Mouse (Mus musculus) embryonic facial prominence, embryonic 15.5 days (tissue): ENCODE data around the gene AI182371. TPM values are rescaled to one million over a fixed set of nuclear protein-coding genes. Genes with fewer than 3 reads are reported as not detected.

Experiments
- ATAC-seq: fragments of 200-750 bp; cut with Nextera tagmentation; 2 replicates; pipeline ENCODE4 v1.8.0; 2017; ENCODE audit warnings: low read depth, moderate TSS enrichment; ENCODE audit not compliant: insufficient number of reproducible peaks, low FRiP score, low TSS enrichment
- H3K27ac ChIP-seq: fragments of 300-500 bp; sonication (generic); replicated peaks from 2 replicates; pipeline ENCODE4 v1.5.1; 2015; ENCODE audit warnings: mild to moderate bottlenecking, inconsistent platforms
- H3K27me3 ChIP-seq: fragments of 300-500 bp; sonication (generic); 2 replicates; pipeline ENCODE4 v1.6.1; 2015; ENCODE audit warnings: inconsistent platforms
- H3K36me3 ChIP-seq: fragments of 300-500 bp; sonication (generic); 2 replicates; pipeline ENCODE4 v1.6.1; 2015; ENCODE audit warnings: mild to moderate bottlenecking, inconsistent platforms
- H3K4me1 ChIP-seq: fragments of 300-500 bp; sonication (generic); 2 replicates; pipeline ENCODE4 v1.6.1; 2015; ENCODE audit warnings: inconsistent platforms
- H3K4me2 ChIP-seq: fragments of 300-500 bp; sonication (generic); replicated peaks from 2 replicates; pipeline ENCODE4 v1.6.1; 2015; ENCODE audit warnings: mild to moderate bottlenecking, inconsistent platforms
- H3K4me3 ChIP-seq: fragments of 300-500 bp; sonication (generic); replicated peaks from 2 replicates; pipeline ENCODE4 v1.5.1; 2015; ENCODE audit warnings: mild to moderate bottlenecking, inconsistent platforms
- H3K9ac ChIP-seq: fragments of 300-500 bp; sonication (generic); 2 replicates; pipeline ENCODE4 v1.6.1; 2015; ENCODE audit warnings: inconsistent platforms
- H3K9me3 ChIP-seq: fragments of 300-500 bp; sonication (generic); replicated peaks from 2 replicates; pipeline ENCODE4 v1.6.1; 2016; ENCODE audit warnings: inconsistent platforms
- WGBS: fragments of 180-500 bp; shearing (Covaris S2); methylation state at CpG from one replicate; pipeline ENCODE4 v1.1.7; 2015; 5-methylcytosine and 5-hydroxymethylcytosine counted together
- polyA plus RNA-seq: library from polyadenylated mRNA; unstranded; fragments of >200 nt; fragmentation: Nextera tagmentation; extraction: Ambion mirVana; gene quantifications from 2 replicates; pipeline ENCODE4 v1.2.1, GENCODE M21; 2015

The AI182371 gene
- polyA plus RNA-seq, 1 experiment from 2014 or later, result 0.40 TPM

DNA sequence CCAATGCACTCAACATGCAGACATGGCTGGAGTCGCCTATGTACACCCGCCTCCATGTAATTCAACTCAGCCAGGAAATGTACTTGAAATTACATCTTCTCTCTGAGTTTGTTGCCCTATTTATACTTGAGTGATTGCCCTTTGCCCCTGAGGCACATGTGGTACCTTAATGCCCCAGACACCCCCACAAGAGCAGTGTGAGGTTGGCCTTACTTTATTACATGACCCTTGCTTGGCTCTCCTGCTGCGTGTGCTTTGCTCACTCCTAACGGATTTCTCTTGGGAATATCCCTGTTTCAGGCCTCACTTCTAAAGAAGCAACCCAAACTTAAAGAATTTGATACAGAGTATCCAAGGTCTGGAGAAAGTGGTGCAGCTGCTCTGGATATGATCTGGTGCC is 31.1 kb downstream of the AI182371 start:
- H3K4me1 ChIP-seq, result no peaks in the 10 kb centered on the region
- WGBS, result 72% methylated on average over 4 of the region's 4 CpGs
- ATAC-seq, result no peak
- no peak overlapping the region for H3K4me2 ChIP-seq
- H3K27ac ChIP-seq, result no peak overlapping the region
- no peak overlapping the region for H3K4me3 ChIP-seq
- H3K27me3 ChIP-seq, result no peaks in the 10 kb centered on the region
- no peak overlapping the region for H3K9ac ChIP-seq
- H3K9me3 ChIP-seq, result no peaks in the 10 kb centered on the region
- no peaks in the 10 kb centered on the region for H3K36me3 ChIP-seq

DNA sequence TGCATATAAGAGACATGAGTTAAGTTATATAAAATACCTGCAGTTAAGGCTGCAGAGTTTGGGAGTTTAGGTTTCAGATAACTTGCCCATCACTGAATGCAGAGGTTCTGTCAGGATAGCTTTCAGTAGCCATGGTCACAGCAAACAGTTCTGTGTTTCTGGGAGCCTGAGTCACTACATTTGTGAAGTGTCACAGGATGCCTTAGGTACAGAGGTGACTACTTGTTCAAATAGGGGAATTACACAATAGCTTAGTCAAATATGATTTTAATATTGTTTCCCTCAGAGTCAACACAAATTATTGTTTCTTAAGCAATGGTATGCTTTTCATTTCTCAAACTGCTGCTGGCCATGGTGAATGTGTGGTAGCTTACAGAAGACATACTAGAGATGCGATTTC is 32.2 kb downstream of the AI182371 start:
- WGBS, result 86% methylated on average over 1 of the region's 1 CpGs
- Histone ChIP-seq H3K27ac (no peak overlapping the region), H3K9me3 (no peaks in the 10 kb centered on the region), H3K4me1 (no peaks in the 10 kb centered on the region), H3K4me2 (no peak overlapping the region), H3K9ac (no peak overlapping the region), H3K36me3 (no peaks in the 10 kb centered on the region), H3K27me3 (no peaks in the 10 kb centered on the region), H3K4me3 (no peak overlapping the region)
- ATAC-seq, result no peak

DNA sequence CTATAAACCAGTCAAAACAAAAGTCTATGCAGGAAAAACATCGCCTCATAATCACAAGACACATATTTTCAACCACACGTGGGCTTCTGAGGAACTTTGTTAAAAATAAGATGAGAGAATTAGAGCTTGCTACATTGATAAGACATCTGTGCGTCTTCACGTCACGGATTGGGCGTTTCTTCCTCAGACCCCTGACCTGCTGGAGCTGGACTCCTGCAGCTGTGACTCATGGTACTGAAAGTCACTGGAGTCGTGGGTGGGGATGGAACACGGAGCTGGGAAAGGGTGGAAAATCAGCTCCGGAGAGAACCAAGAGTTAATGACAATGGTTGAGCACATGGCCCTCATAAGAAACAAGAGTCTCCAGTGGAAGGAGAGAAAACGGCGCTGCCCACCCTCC is 34.2 kb downstream of the AI182371 start:
- Histone ChIP-seq H3K9me3 (no peaks in the 10 kb centered on the region), H3K4me1 (no peaks in the 10 kb centered on the region), H3K9ac (no peak overlapping the region), H3K27me3 (no peaks in the 10 kb centered on the region), H3K4me3 (no peak overlapping the region), H3K4me2 (no peak overlapping the region), H3K27ac (no peak overlapping the region), H3K36me3 (no peaks in the 10 kb centered on the region)
- 85% methylated on average over 11 of the region's 11 CpGs for WGBS
- no peak for ATAC-seq

DNA sequence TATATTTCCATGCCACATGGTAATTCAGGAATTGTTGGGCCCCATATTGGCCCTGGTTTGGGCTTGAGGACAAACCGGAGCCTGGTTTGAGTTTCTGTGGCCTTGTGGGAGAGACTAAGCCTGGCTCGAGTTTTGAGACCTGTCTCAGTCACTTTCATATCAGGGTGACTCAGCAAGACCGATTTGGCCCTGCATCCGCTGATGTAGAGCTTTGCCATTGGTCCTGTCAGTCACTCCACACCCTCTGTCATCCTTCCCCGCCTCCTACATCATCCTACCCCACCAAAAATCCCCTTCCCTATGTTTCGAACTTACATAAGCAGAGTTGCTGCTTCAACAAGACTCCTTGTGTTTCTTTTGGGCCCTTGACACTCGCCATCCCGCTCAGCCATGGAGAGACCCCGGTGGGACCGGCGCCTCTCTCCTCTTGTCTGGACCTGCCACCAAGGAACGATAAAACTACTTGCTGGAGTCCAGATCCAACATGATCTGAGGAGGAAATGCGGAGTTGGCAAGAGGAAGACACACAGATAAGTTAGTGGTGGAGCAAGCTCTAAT is 34.7 kb downstream of the AI182371 start:
- Histone ChIP-seq H3K4me3 (no peak overlapping the region), H3K9ac (no peak overlapping the region), H3K36me3 (no peaks in the 10 kb centered on the region), H3K4me2 (no peak overlapping the region), H3K4me1 (no peaks in the 10 kb centered on the region), H3K27ac (no peak overlapping the region), H3K27me3 (no peaks in the 10 kb centered on the region), H3K9me3 (no peaks in the 10 kb centered on the region)
- 86% methylated on average over 13 of the region's 13 CpGs for WGBS
- no peak for ATAC-seq

DNA sequence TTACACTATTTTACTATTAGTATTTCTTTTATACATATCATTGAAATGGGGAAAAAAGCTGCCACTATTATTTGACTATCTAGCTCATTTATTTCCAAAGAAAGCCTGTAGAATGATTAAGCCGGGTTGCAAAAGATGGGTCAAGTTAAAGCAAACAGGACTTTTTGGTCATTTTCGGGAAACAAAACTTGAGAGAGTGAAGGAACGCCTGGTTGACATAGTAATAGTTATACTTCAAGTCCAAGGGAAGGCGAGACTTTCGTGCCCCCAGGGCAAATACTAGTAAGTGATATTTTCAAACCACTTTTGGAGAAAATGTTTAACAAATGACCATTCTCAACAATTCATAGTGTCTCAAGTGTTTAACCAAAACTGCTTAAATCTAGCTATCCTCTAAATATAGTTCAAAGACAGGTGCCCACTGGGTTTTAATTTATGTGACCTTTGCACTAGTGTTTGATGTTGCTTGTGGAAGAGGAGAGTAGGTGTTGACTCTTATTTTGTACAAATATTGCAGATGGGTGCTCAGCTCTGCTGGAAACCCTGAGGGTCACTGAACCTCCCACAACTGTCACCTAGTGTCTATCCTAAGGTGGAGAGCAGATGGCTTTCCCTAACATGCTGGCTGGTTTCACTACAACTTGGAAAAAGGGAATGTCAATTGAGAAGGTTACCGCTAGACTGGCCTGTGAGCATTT is 37.9 kb downstream of the AI182371 start:
- WGBS, result 74% methylated on average over 6 of the region's 6 CpGs
- Histone ChIP-seq H3K27ac (no peak overlapping the region), H3K4me1 (no peaks in the 10 kb centered on the region), H3K9me3 (no peaks in the 10 kb centered on the region), H3K4me2 (no peak overlapping the region), H3K4me3 (no peak overlapping the region), H3K36me3 (no peaks in the 10 kb centered on the region), H3K27me3 (no peaks in the 10 kb centered on the region), H3K9ac (no peak overlapping the region)
- ATAC-seq, result no peak

DNA sequence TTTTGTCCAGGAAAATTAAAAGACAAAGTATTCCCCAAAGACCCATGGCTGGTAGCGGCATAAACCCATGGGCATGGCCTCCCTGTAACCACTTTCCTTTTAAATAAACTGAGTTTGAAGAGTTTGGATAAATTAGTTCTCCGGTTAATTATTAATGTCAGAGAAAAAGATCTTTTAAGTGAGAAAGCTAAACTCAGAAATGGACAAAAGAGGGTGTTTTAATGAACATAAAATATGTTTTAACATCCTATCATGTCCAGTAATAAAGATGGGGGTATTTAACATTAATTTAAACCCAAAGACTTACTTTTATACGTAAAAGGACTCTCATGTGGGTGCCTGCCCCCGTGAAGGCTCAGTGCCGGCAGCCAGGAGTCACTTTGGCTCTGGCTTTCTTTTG is 40.0 kb downstream of the AI182371 start, which contains the start of gene Hc:
TSS of gene Hc (minus strand) at position 101 of the 400 bp plus-strand sequence.
- H3K27me3 ChIP-seq, result no peaks in the 10 kb centered on the region
- no peak within 1 kb of the TSS for H3K27ac ChIP-seq
- no peaks in the 10 kb centered on the region for H3K9me3 ChIP-seq
- ATAC-seq, result no peak
- H3K4me3 ChIP-seq, result no peak within 1 kb of the TSS
- WGBS, result 86% methylated on average over 5 of the region's 5 CpGs
- no peak within 1 kb of the TSS for H3K9ac ChIP-seq
- no peaks in the 10 kb centered on the region for H3K4me1 ChIP-seq
- H3K36me3 ChIP-seq, result no peaks in the 10 kb centered on the region
- H3K4me2 ChIP-seq, result no peak within 1 kb of the TSS

DNA sequence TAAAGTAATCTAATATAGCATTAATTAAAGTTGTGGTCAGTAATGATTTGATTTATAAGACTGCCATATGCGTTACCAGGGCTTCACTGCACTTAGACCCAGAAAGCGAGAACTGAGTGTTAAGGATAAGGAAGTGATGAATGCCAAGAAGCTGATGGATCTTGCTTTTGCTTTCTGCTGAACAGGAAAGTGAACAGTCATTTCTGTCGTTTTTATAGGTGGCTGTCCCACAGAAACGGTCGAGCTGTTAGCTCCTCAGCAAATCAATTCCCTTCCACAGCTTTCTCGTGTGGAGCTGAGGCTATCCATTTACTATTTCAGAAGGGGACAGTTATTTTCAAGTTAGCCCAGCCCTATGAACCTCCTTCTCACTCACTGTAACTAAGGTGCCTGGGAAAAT is 40.4 kb downstream of the AI182371 start:
- Histone ChIP-seq H3K27ac (no peak overlapping the region), H3K9ac (no peak overlapping the region), H3K36me3 (no peaks in the 10 kb centered on the region), H3K4me1 (no peaks in the 10 kb centered on the region), H3K4me3 (no peak overlapping the region), H3K4me2 (no peak overlapping the region), H3K9me3 (no peaks in the 10 kb centered on the region), H3K27me3 (no peaks in the 10 kb centered on the region)
- ATAC-seq, result no peak
- WGBS, result 69% methylated on average over 6 of the region's 6 CpGs

DNA sequence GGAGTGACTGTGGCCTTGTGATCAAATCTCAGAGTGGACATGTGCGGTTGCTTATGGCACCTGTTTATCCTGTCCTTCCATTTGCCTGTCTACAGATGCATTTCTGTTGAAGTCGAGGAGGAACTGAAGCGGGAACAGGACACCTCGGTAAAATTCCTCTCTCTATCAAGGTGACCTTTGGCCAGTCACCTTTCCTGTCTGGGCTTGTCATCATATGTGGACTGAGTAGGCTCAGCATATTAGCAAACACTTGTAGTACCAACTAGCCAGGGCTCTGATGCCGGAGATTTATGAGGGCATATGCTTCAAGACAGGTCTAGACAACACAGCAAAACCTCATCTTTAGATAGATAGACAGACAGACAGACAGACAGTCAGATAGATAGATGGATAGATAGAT is 41.1 kb downstream of the AI182371 start:
- no peak overlapping the region for H3K4me3 ChIP-seq
- no peak overlapping the region for H3K27ac ChIP-seq
- H3K36me3 ChIP-seq, result no peaks in the 10 kb centered on the region
- no peaks in the 10 kb centered on the region for H3K4me1 ChIP-seq
- H3K4me2 ChIP-seq, result no peak overlapping the region
- ATAC-seq, result no peak
- H3K9me3 ChIP-seq, result no peaks in the 10 kb centered on the region
- H3K9ac ChIP-seq, result no peak overlapping the region
- whole genome bisulfite sequencing, result 76% methylated on average over 5 of the region's 5 CpGs
- H3K27me3 ChIP-seq, result no peaks in the 10 kb centered on the region

DNA sequence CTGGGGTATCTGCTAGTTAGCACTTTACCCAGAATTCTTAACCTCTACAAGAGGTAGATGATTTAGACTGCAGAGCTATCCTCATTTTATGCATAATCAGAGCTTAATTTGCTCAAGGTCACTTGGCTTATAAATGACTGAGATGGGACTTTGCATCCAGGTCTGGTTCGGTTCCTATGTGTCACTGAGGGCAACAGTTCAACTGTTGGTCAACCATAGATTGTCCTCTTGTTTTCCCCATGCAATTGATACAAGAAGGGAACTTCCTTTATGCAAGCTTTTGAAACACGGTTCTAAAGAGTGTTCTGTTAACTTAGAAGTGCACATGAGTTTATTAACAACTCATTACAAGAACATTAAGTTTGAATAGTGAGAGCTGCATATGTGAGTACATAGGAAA is 43.0 kb downstream of the AI182371 start:
- 79% methylated on average over 2 of the region's 2 CpGs for WGBS
- no peak overlapping the region for H3K4me2 ChIP-seq
- no peak for ATAC-seq

DNA sequence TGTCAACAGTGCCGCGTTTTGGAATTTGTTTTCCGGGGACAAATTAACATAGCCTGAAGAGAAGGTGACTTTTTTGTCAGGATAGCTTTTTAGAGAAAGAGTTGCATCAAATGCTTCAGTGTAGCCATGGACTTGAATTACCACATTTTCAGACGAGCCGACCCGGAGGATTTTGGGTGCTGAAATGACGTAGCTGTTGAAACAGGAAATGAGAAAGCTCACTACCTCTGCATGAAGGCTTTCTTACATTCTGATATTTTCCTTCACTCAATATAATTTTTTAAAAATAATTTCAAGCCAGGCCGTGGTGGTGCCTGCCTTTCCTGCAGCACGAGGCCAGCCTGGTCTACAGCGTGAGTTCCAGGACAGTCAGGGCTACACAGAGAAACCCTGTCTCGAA is 44.1 kb downstream of the AI182371 start:
- Histone ChIP-seq H3K4me3 (no peak overlapping the region), H3K27me3 (no peaks in the 10 kb centered on the region), H3K4me2 (no peak overlapping the region), H3K9me3 (no peaks in the 10 kb centered on the region), H3K27ac (no peak overlapping the region), H3K4me1 (no peaks in the 10 kb centered on the region), H3K9ac (no peak overlapping the region), H3K36me3 (no peaks in the 10 kb centered on the region)
- WGBS, result 78% methylated on average over 11 of the region's 11 CpGs
- ATAC-seq, result no peak

More for the DNA sequence above, 43.0 kb downstream of the AI182371 start:
- no peaks in the 10 kb centered on the region for H3K9me3 ChIP-seq
- no peaks in the 10 kb centered on the region for H3K27me3 ChIP-seq
- no peak overlapping the region for H3K4me3 ChIP-seq
- no peaks in the 10 kb centered on the region for H3K4me1 ChIP-seq
- no peaks in the 10 kb centered on the region for H3K36me3 ChIP-seq
- H3K9ac ChIP-seq, result no peak overlapping the region
- no peak overlapping the region for H3K27ac ChIP-seq

DNA sequence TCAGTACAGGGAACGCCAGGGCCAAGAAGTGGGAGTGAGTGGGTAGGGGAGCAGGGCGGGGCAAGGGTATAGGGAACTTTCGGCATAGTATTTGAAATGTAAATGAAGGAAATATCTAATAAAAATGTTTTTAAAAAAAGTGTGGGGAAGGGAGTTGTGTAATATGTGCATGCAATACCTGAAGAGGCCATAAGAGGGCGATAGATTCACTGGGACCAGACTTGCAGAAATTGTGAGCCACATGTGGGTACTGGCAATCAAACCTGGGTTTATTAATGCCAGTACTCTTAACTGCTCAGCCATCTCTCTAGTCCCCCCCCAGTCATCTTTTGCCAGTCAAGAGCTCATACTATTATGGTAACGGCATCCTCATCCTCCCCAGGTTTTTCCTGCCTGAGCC is 52.5 kb downstream of the AI182371 start:
- ATAC-seq, result no peak
- Histone ChIP-seq H3K9me3 (no peaks in the 10 kb centered on the region), H3K4me1 (no peaks in the 10 kb centered on the region), H3K27me3 (no peaks in the 10 kb centered on the region), H3K4me3 (no peak overlapping the region), H3K27ac (no peak overlapping the region), H3K9ac (no peak overlapping the region), H3K4me2 (no peak overlapping the region), H3K36me3 (no peaks in the 10 kb centered on the region)
- WGBS, result 46% methylated on average over 5 of the region's 5 CpGs

DNA sequence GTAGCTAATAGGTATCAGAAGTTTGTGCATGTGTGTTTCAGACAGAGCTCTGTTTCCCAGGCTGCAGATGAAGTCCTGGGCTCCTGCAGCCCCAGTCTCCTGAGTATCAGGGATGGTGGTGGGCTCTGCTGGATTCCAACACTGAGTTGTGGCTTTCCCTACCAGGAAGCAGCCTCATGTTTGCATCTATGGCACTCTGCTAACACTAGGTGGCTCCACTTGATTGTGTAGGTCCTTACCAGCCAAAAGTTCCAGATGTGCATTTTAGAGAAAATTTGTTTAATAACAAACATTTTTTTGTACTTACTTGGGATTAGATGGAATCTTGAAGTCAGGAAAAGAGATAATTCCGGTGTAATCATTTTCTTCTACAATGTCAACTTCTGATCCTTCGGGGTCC is 56.4 kb downstream of the AI182371 start:
- Histone ChIP-seq H3K4me3 (no peak overlapping the region), H3K27me3 (no peaks in the 10 kb centered on the region), H3K27ac (no peak overlapping the region), H3K9me3 (no peaks in the 10 kb centered on the region), H3K9ac (no peak overlapping the region), H3K36me3 (no peaks in the 10 kb centered on the region), H3K4me2 (no peak overlapping the region), H3K4me1 (no peaks in the 10 kb centered on the region)
- WGBS, result 60% methylated on average over 2 of the region's 2 CpGs
- no peak for ATAC-seq
